ENCODE assay signal across 30 mouse cellular contexts in genomic region chr14:52566920-52567319, GRCm38 (mm10).
A peak's percentile ranks its signal among the peaks of the same experiment; 100 is the strongest.
DNase-seq lines count a peak whose midpoint lies in the region; ATAC-seq and TF ChIP-seq lines count a peak whose summit lies in the region.
"Had no signal": no experiment of that assay in that cellular context is flagged by ENCODE, and none has a peak within 500 bp of the region (broad histone marks: within the 10 kb centered on the region; RNA-seq: fewer than 3 reads in every experiment).

No protein-coding gene starts in this region.

- no peak for TF ChIP-seq CTCF in thymus, adult 2 months (IDR thresholded peaks at IDR 0.05; ENCODE audit: borderline replicate concordance, control insufficient read depth, extremely low read depth, insufficient read depth, low read length, poor library complexity)

- no peak overlapping the region for H3K4me3 ChIP-seq in thymus, adult 2 months (ENCODE audit: control insufficient read depth, insufficient read depth, low read length)
- H3K4me3 ChIP-seq: embryonic facial prominence, embryonic 10.5 days; heart, embryonic 15.5 days; intestine, embryonic 15.5 days; layer of hippocampus, adult 2 months; limb, embryonic 13.5 days; liver, embryonic 12.5 days; neural tube, embryonic 13.5 days had no signal

- peak; percentile 35 for ATAC-seq in granulocyte monocyte progenitor cell, adult 5-6 weeks (replicated peaks; ENCODE audit: poor library complexity, severe bottlenecking)
- ATAC-seq: forebrain, embryonic 16.5 days; intestine, embryonic 15.5 days; liver, embryonic 12.5 days had no signal

- TF ChIP-seq POLR2A in thymus, adult 2 months (IDR thresholded peaks at IDR 0.05; ENCODE audit: control insufficient read depth, extremely low read depth, insufficient read depth, low read length, poor library complexity), result no peak

- H3K4me1 ChIP-seq in thymus, adult 2 months (replicated peaks; ENCODE audit: control insufficient read depth, insufficient read depth, low read length), result peaks cover 7% of the 10 kb centered on the region; the same call in 1 of the 2 replicates
- H3K4me1 ChIP-seq: embryonic facial prominence, embryonic 10.5 days; heart, embryonic 15.5 days; intestine, embryonic 15.5 days; limb, embryonic 13.5 days; liver, embryonic 12.5 days; neural tube, embryonic 13.5 days had no signal

- H3K27ac ChIP-seq in thymus, adult 2 months (ENCODE audit: control insufficient read depth, insufficient read depth, low read length), result peak overlapping the region; percentile 34; the same call in 1 of the 2 replicates
- H3K27ac ChIP-seq: embryonic facial prominence, embryonic 10.5 days; heart, embryonic 15.5 days; hindbrain, embryonic 14.5 days; intestine, embryonic 15.5 days; layer of hippocampus, adult 2 months; limb, embryonic 13.5 days; liver, embryonic 12.5 days; neural tube, embryonic 13.5 days had no signal

- 4% methylated on average over 5 of the region's 5 CpGs for WGBS in thymus, adult 2 months

- no peaks in the 10 kb centered on the region for H3K36me3 ChIP-seq in thymus, adult 2 months (ENCODE audit: control insufficient read depth, insufficient read depth, low read length)
- H3K36me3 ChIP-seq: embryonic facial prominence, embryonic 10.5 days; heart, embryonic 15.5 days; intestine, embryonic 15.5 days; limb, embryonic 13.5 days; liver, embryonic 12.5 days; neural tube, embryonic 13.5 days had no signal

- peak; percentile 5 to 18 for DNase-seq in CD8-positive naive resting alpha-beta T cell, adult 2 months (ENCODE audit: low read depth in 2 of 2, low spot score in 2 of 2)
- peak; percentile 75 for DNase-seq in thymus, adult 2 months
- DNase-seq in thymus, postnatal 4 days, result peak; percentile 49
- no peak for DNase-seq in adrenal gland, postnatal 14 days
- no peak for DNase-seq in heart, postnatal 4 days
- no peak for DNase-seq in spleen, postnatal 36 days (ENCODE audit: low spot score in 2 of 2)
- DNase-seq: adrenal gland, adult 2 months; B cell, adult 2 months; cerebellum, adult 11-12 months; cerebellum, postnatal 14 days; gastrocnemius, postnatal 14 days; heart, adult 18-20 months; heart, postnatal 36 days; kidney, adult 9 months; kidney, postnatal 25 days; lung, adult 2 months; midbrain, embryonic 14.5 days; retina, postnatal 1 day; right cerebral cortex, postnatal 25 days; spleen, adult 18-20 months had no signal

- no peaks in the 10 kb centered on the region for H3K27me3 ChIP-seq in thymus, adult 2 months (ENCODE audit: control insufficient read depth, insufficient read depth, low read length)
- H3K27me3 ChIP-seq: heart, embryonic 15.5 days; intestine, embryonic 15.5 days; limb, embryonic 13.5 days; liver, embryonic 12.5 days; neural tube, embryonic 13.5 days had no signal

Comparison
In these comparisons a context has a peak if more than half of its experiments do, and no peak if none do; other contexts are left out.
1. DNase-seq: peak in CD8-positive naive resting alpha-beta T cell, adult 2 months (2 of 2), thymus, adult 2 months (single experiment) and thymus, postnatal 4 days (single experiment); none in adrenal gland, postnatal 14 days (single experiment), heart, postnatal 4 days (single experiment) and spleen, postnatal 36 days (0 of 2).